Mouse (Mus musculus) CH12.LX (cell line): Measurements from ENCODE around the gene Brip1. TPM values are rescaled to one million over a fixed set of nuclear protein-coding genes. Genes with fewer than 3 reads are reported as not detected.

Source experiments
- DNase-seq: peaks from one replicate; pipeline ENCODE4 v3.0.0-alpha.2; 2013; ENCODE audit errors: extremely low read depth
- H3K27ac ChIP-seq: 2 replicates; pipeline ENCODE4 v1.5.1; 2012; ENCODE audit warnings: low read depth, mild to moderate bottlenecking, control low read depth, moderate library complexity; ENCODE audit not compliant: insufficient read depth
- H3K27me3 ChIP-seq: replicated peaks from 2 replicates; pipeline ENCODE3; 2012; ENCODE audit warnings: inconsistent platforms
- H3K36me3 ChIP-seq, 2 experiments: replicated peaks in 1 of 2; 2 replicates each; pipeline versions ENCODE3 to v1.6.1; 2012; ENCODE audit warnings: inconsistent platforms in 1 of 2, low read length in 1 of 2, mild to moderate bottlenecking in 1 of 2, mixed read lengths in 1 of 2, moderate library complexity in 1 of 2; ENCODE audit not compliant: control insufficient read depth in 1 of 2, insufficient read depth in 1 of 2
- H3K4me1 ChIP-seq, 2 experiments: 2 replicates each; pipeline ENCODE4 v1.6.1; 2012; ENCODE audit warnings: inconsistent platforms in 1 of 2, moderate library complexity in 1 of 2; ENCODE audit not compliant: insufficient read depth in 2 of 2, control insufficient read depth in 1 of 2
- H3K4me2 ChIP-seq: 2 replicates; pipeline ENCODE4 v1.6.1; 2012; ENCODE audit warnings: low read depth, mild to moderate bottlenecking, control low read depth; ENCODE audit not compliant: poor library complexity, insufficient read depth, severe bottlenecking
- H3K4me3 ChIP-seq, 3 experiments: fragments of 150-350 bp in 1 of 3; sonication (generic) in 1 of 3; replicated peaks in 1 of 3; 2 replicates each; pipeline versions ENCODE3 to v1.5.1; 2011 to 2012; ENCODE audit warnings: low read depth in 2 of 3, low read length in 2 of 3, mild to moderate bottlenecking in 2 of 3, moderate library complexity in 2 of 3, control low read depth in 1 of 3, improper control_type of control experiment in 1 of 3, inconsistent platforms in 1 of 3, mixed read lengths in 1 of 3; ENCODE audit not compliant: poor library complexity in 1 of 3
- H3K79me2 ChIP-seq: replicated peaks from 2 replicates; pipeline ENCODE4 v1.6.1; 2012; ENCODE audit warnings: mild to moderate bottlenecking, moderate library complexity; ENCODE audit not compliant: control insufficient read depth, poor library complexity, insufficient read depth, severe bottlenecking; ENCODE audit errors: extremely low read depth
- H3K9ac ChIP-seq: 2 replicates; pipeline ENCODE4 v1.6.1; 2012; ENCODE audit warnings: low read depth, mild to moderate bottlenecking, control low read depth, moderate library complexity; ENCODE audit not compliant: insufficient read depth
- H3K9me3 ChIP-seq: replicated peaks from 2 replicates; pipeline ENCODE3; 2012; ENCODE audit warnings: low read length, inconsistent platforms, mixed read lengths
- BHLHE40 ChIP-seq: IDR thresholded peaks from 2 replicates; pipeline ENCODE4 v1.6.1; 2011; ENCODE audit warnings: mild to moderate bottlenecking, low read depth, low read length, improper control_type of control experiment
- CHD2 ChIP-seq: IDR thresholded peaks from 2 replicates; pipeline ENCODE4 v1.6.1; 2011; ENCODE audit warnings: low read length, improper control_type of control experiment
- CTCF ChIP-seq, 2 experiments: IDR thresholded peaks in 1 of 2; conservative IDR thresholded peaks in 1 of 2; 2 replicates each; pipeline ENCODE4 v1.5.1; 2011 to 2012; ENCODE audit warnings: low read depth in 2 of 2, low read length in 2 of 2, improper control_type of control experiment in 1 of 2, inconsistent platforms in 1 of 2, mild to moderate bottlenecking in 1 of 2, moderate library complexity in 1 of 2
- E2F4 ChIP-seq: IDR thresholded peaks from 2 replicates; pipeline ENCODE4 v1.6.1; 2011; ENCODE audit warnings: low read depth, low read length, improper control_type of control experiment; ENCODE audit not compliant: insufficient replicate concordance
- EP300 ChIP-seq: IDR thresholded peaks from 2 replicates; pipeline ENCODE4 v1.6.1; 2011; ENCODE audit warnings: low read length, improper control_type of control experiment
- GABPA ChIP-seq: IDR thresholded peaks from 2 replicates; pipeline ENCODE4 v1.6.1; 2012; ENCODE audit warnings: low read depth, low read length, improper control_type of control experiment, inconsistent platforms; ENCODE audit not compliant: insufficient replicate concordance
- HCFC1 ChIP-seq: IDR thresholded peaks from 2 replicates; pipeline ENCODE4 v1.6.1; 2012; ENCODE audit warnings: low read depth, mild to moderate bottlenecking, inconsistent platforms, low read length, improper control_type of control experiment
- IRF4 ChIP-seq: IDR thresholded peaks from 2 replicates; pipeline ENCODE4 v1.6.1; 2014; ENCODE audit warnings: low read depth, mild to moderate bottlenecking, inconsistent platforms, low read length, improper control_type of control experiment
- JUN ChIP-seq: IDR thresholded peaks from 2 replicates; pipeline ENCODE4 v1.6.1; 2011; ENCODE audit warnings: low read depth, mild to moderate bottlenecking, low read length, improper control_type of control experiment, moderate library complexity; ENCODE audit not compliant: insufficient read depth
- MAFK ChIP-seq: IDR thresholded peaks from 2 replicates; pipeline ENCODE4 v1.6.1; 2011; ENCODE audit warnings: low read length, improper control_type of control experiment; ENCODE audit not compliant: insufficient replicate concordance
- MAX ChIP-seq: IDR thresholded peaks from 2 replicates; pipeline ENCODE4 v1.6.1; 2011; ENCODE audit warnings: low read length, improper control_type of control experiment
- MEF2A ChIP-seq: IDR thresholded peaks from 2 replicates; pipeline ENCODE4 v1.6.1; 2014; ENCODE audit warnings: low read depth, mild to moderate bottlenecking, inconsistent platforms, low read length, improper control_type of control experiment, borderline replicate concordance
- MXI1 ChIP-seq: IDR thresholded peaks from 2 replicates; pipeline ENCODE4 v1.6.1; 2011; ENCODE audit warnings: mild to moderate bottlenecking, low read depth, low read length, improper control_type of control experiment
- MYC ChIP-seq: IDR thresholded peaks from 2 replicates; pipeline ENCODE4 v1.6.1; 2011; ENCODE audit warnings: low read depth, mild to moderate bottlenecking, improper control_type of control experiment, low read length
- PAX5 ChIP-seq: IDR thresholded peaks from 2 replicates; pipeline ENCODE4 v1.6.1; 2012; ENCODE audit warnings: low read length, inconsistent platforms, mixed read lengths
- POLR2A ChIP-seq: IDR thresholded peaks from 2 replicates; pipeline ENCODE4 v1.6.1; 2011; ENCODE audit warnings: low read depth, mild to moderate bottlenecking, improper control_type of control experiment, low read length
- POLR2AphosphoS2 ChIP-seq: IDR thresholded peaks from 2 replicates; pipeline ENCODE4 v1.6.1; 2011; ENCODE audit warnings: low read depth, low read length, improper control_type of control experiment
- RCOR1 ChIP-seq: conservative IDR thresholded peaks from 2 replicates; pipeline ENCODE4 v1.6.1; 2012; ENCODE audit warnings: low read depth, mild to moderate bottlenecking, inconsistent platforms, low read length, improper control_type of control experiment
- SIN3A ChIP-seq: IDR thresholded peaks from 2 replicates; pipeline ENCODE4 v1.6.1; 2012; ENCODE audit warnings: low read length, improper control_type of control experiment, inconsistent platforms
- SMC3 ChIP-seq: IDR thresholded peaks from 2 replicates; pipeline ENCODE4 v1.6.1; 2011; ENCODE audit warnings: low read depth, low read length, improper control_type of control experiment
- TBP ChIP-seq: conservative IDR thresholded peaks from 2 replicates; pipeline ENCODE4 v1.6.1; 2011; ENCODE audit warnings: low read depth, low read length, improper control_type of control experiment
- TCF12 ChIP-seq: IDR thresholded peaks from 2 replicates; pipeline ENCODE4 v1.6.1; 2014; ENCODE audit warnings: low read depth, mild to moderate bottlenecking, inconsistent platforms, low read length, improper control_type of control experiment
- USF1 ChIP-seq: IDR thresholded peaks from 2 replicates; pipeline ENCODE4 v1.6.1; 2014; ENCODE audit warnings: low read depth, mild to moderate bottlenecking, inconsistent platforms, low read length, improper control_type of control experiment
- USF2 ChIP-seq: conservative IDR thresholded peaks from 2 replicates; pipeline ENCODE4 v1.6.1; 2011; ENCODE audit warnings: low read depth, low read length, improper control_type of control experiment
- ZKSCAN1 ChIP-seq: IDR thresholded peaks from 2 replicates; pipeline ENCODE4 v1.6.1; 2012; ENCODE audit warnings: low read depth, inconsistent platforms, low read length, improper control_type of control experiment, borderline replicate concordance
- ZMIZ1 ChIP-seq: IDR thresholded peaks from 2 replicates; pipeline ENCODE4 v1.6.1; 2012; ENCODE audit warnings: low read depth, mild to moderate bottlenecking, inconsistent platforms, low read length, improper control_type of control experiment
- dilution Hi-C: fragments of 300-500 bp; cut with MboI; formaldehyde crosslinking; loops from 2 replicates; pipeline ENCODE4 v1.14.3; 2020; ENCODE audit warnings: low sequenced_read_pairs; ENCODE audit not compliant: extremely low pct_unique_long_range_greater_than_20kb, extremely low pct_ligation_motif_present
- in situ Hi-C: fragments of 300-500 bp; cut with MboI; formaldehyde crosslinking; loops from 3 replicates; pipeline ENCODE4 v1.14.3; 2019; ENCODE audit warnings: low sequenced_read_pairs, low pct_ligation_motif_present, low pct_unique_long_range_greater_than_20kb, mixed read lengths
- polyA plus RNA-seq: library from polyadenylated mRNA; unstranded; fragments of >175 nt; gene quantifications from 2 replicates; pipeline ENCODE4 v1.2.1, GENCODE M21; 2012; ENCODE audit warnings: low read depth; ENCODE audit not compliant: insufficient read length
- total RNA-seq, 2 experiments: library from RNA; depleted of rRNA; stranded (reverse); fragments of 300-350 nt in 1 of 2; fragments of >200 nt in 1 of 2; gene quantifications; 2 replicates each; pipeline ENCODE4 v1.2.3; 2012 to 2014

Gene Brip1
- total and polyA plus RNA-seq, 3 experiments = 21.1 to 26.1 (median 24.9) TPM

- Histone ChIP-seq H3K9me3 (no peaks in the 10 kb centered on the region), H3K4me3 (no peak overlapping the region), H3K9ac (no peak overlapping the region), H3K4me2 (peak overlapping the region; percentile 45), H3K79me2 (no peaks in the 10 kb centered on the region), H3K27me3 (no peaks in the 10 kb centered on the region), H3K4me1 (peaks cover 3 to 12% of the 10 kb centered on the region in 2 experiments; a peak in 2 of 4 replicates), H3K27ac (no peak overlapping the region), H3K36me3 (peaks cover 12 to 42% of the 10 kb centered on the region in 2 experiments)
- in situ Hi-C loops (no loop called here), dilution Hi-C loops (no loop called here)
- TF ChIP-seq HCFC1 (no peak), USF1 (no peak), RCOR1 (no peak), CTCF (conservative IDR thresholded peaks at IDR 0.05 in 1 of 2, IDR thresholded peaks at IDR 0.05 in 1 of 2; ENCODE audit: low read depth in 2 of 2, low read length in 2 of 2) (no peak), TCF12 (no peak), JUN (peak; percentile 3; the same call in 1 of the 2 replicates), ZMIZ1 (no peak), GABPA (no peak), MEF2A (no peak), USF2 (no peak), CHD2 (no peak), MYC (0 out of 2 replicates have a peak, but pooled peaks have one; percentile 37), SIN3A (no peak), SMC3 (no peak), POLR2AphosphoS2 (no peak), IRF4 (peak; percentile 91), PAX5 (no peak), MAX (no peak), POLR2A (no peak), E2F4 (no peak), MXI1 (no peak), ZKSCAN1 (no peak), BHLHE40 (peak; percentile 35; the same call in 1 of the 2 replicates), TBP (no peak), EP300 (peak; percentile 91), MAFK (0 out of 2 replicates have a peak, but pooled peaks have one; percentile 24)
- peak; percentile 19 for DNase-seq
Observed at GRCm38 (mm10) chr11:86061243-86061642, 139.8 kb downstream of the Brip1 start.
